Mouse (Mus musculus) forelimb bud, embryonic 11.5 days (tissue): ENCODE results near the gene Lzts2.

Experiments used
- DNase-seq: peaks from one replicate; pipeline ENCODE4 v3.0.0-alpha.2; 2012; ENCODE audit warnings: low read depth, low spot score

The Lzts2 gene

DNA sequence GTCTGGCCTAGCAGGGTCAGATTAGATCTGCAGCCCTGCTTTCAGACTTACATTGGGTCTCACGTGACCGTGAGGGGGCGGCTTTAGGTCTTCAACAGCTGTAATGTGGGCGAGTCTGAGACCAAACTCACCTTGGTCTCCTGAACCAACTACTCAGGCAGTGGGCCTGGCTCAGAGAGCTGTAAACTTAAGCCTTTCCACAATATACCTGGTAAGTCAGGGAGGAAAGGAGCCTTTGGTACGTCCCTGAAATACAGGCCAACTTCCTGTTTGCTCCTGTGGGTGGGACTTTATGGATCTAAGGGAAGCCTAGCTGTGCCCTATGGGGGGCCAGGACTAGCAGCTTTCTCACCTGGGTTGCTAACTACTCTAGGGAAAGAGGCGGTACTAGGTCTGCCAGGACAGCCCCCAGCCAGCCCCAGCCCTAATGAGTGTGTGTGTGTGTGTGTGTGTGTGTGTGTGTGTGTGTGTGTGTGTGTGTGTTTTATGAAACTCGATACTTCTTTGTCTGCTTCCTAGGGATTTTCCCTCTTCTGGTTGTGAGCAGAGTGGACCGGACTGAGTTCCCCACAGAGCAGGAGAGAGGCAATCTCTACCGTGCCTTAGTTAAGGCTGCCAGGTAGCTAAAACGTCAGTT is at the start of gene Lzts2:
Gene Lzts2, plus strand, starts transcription at position 80 of the 637 bp plus-strand sequence.
- peak; percentile 31 for DNase-seq

DNA sequence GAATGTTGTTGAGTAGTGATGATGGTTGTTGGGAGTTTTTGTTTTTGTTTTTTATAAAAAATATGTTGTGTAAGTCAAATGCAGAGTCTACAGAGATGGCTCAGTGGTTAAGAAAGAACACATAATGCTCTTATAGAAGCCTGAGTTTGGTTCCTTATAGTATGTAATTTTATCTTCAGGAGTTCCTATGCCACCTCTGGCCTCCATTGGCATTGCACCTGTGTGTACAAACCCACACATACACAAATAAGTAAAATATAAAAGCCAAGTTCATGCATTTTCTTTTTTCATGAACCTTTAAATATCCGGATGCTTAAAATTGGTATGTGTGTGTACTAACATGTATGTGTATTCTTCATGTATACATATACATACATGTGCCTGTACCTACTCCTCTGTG is 48.2 kb upstream of the Lzts2 start:
- DNase-seq, result no peak

DNA sequence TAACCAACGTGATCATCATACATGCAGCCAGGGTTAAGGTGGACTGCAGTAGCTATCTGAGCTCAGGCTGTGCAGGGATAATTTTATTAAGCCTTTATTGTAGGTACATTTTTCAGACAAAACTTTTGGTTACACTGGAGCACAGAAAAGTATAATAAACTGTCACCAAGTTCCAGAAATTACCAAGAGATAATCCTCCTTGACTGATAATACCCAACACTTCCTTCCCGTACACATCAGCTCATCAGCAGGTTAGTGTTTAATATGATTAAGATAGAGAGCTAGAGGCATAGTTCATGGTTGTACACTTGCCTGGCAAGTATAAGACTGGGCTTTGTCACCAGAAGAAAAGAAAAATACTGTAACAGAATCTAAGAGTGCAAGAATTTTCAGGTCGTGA is 45.9 kb upstream of the Lzts2 start:
- DNase-seq, result no peak

DNA sequence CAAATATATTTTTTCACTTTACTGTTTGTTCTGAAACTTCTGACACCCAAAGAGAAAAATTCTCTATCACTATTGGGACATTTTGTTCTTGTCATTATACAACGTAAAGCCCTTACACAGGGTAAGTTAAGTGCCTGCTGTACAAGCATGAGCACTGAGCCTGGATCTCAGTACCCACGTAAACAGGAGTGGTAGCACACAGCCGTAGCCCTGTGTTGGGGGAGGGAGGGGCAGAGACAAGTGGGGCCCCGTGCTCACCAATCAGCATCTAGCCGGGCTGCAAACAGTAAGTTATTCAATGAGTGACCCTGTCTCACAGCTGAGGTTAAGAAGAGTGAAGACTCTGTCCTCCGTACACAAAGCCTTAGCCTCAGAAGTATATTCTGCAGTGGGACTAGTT is 37.6 kb upstream of the Lzts2 start:
- DNase-seq, result no peak

DNA sequence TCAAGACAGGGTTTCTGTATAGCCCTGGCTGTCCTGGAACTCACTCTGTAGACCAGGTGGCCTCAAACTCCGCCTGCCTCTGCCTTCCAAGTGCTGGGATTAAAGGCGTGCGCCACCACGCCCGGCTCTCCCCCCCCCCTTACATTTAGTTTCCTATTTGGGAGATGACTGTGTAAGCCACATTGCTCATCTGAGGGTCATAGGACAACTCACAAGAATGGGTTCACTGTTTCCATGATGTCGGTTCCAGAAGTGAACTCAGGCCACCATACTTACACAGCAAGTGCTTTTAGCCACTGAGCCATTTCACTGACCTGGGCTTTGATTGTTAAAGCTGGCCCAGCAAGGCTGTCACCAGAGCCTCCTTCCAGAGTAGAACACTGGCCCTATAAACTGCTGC is 37.1 kb upstream of the Lzts2 start:
- no peak for DNase-seq

DNA sequence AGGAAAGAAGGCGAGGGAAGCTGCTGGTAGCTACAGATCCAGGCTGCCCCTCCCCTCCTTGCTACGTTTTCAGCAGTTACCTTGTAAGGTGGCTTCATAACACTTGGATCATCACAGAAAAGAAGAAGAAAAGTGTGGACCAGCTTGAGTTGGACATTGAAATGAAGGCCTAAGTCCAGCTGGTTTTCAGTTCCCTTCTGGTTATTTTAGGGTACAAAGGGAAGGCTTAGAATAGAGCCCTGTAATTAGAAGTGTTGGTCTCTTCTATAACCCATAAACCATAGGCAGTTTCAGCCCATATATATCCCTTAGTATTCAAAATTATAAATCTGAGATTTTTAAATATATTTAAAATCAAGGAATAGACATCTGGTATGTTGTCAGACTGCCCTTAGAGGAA is 33.4 kb upstream of the Lzts2 start:
- DNase-seq, result no peak

DNA sequence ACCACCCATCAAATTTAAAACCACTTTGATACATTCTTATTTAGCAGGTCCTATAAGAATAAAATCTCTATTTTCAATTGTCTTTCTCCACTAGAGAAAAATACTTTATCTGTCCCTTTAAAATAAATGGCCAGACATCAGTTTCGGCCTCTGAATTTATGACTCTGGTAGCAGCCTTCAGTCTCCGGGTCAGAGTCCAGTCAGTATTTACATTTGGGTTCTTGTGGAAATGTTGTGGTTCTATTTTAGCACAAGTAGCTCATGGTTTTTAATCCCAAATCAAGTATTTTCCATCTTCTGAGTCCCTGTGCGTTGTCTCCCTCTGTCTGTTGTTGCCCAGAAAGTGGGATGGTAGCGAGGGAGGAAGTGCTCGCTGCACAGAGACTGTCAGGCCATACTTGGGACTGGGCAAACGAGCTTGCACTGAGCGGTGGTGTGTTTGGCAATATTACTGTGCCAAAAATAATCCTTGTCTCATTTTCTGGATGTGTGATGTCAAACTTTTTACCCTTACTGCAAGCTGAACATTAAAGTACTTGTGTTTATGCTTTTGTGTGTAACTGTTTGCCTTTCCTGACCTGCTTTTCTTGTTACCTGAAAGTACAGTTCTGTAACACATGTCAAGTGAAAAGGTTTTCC is 31.6 kb upstream of the Lzts2 start:
- no peak for DNase-seq

DNA sequence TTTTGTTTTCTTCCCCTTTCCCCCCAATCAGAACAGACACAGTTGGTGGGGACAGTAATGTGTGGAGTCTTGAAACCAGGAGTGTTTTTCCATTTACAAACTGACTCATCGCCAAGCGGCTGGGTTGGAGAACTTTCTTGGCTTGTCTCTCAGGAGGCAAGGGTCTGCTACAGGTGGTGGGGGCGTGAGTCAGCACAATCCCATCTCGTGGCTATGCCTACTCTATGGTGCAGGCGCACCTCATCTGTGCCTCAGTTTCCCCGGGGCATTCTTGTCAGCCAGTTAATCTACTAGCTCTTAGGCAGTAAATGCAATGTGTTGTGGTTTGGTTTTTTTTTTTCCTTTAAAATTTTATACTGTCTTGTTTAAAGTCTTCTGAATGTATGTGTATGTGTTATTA is 30.8 kb upstream of the Lzts2 start:
- no peak for DNase-seq

DNA sequence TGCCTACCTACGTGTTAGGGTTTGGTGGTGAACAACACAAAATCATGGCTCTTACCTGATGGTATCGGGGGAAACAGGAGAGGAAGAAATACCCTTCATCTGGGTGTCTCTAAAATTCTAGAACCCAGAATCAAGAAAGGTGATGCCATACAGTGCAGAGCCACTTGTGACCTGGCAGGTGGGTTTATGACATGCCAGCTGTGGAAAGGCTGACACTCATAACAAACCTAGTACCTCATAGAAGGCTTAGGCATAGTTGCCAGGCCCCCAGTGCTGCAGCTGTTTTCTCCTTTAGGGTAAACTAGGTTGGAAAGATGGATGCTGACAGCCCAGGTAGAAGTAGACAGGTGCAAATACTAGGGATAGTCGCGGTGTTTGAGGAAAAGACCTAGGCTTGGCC is 29.8 kb upstream of the Lzts2 start:
- no peak for DNase-seq

DNA sequence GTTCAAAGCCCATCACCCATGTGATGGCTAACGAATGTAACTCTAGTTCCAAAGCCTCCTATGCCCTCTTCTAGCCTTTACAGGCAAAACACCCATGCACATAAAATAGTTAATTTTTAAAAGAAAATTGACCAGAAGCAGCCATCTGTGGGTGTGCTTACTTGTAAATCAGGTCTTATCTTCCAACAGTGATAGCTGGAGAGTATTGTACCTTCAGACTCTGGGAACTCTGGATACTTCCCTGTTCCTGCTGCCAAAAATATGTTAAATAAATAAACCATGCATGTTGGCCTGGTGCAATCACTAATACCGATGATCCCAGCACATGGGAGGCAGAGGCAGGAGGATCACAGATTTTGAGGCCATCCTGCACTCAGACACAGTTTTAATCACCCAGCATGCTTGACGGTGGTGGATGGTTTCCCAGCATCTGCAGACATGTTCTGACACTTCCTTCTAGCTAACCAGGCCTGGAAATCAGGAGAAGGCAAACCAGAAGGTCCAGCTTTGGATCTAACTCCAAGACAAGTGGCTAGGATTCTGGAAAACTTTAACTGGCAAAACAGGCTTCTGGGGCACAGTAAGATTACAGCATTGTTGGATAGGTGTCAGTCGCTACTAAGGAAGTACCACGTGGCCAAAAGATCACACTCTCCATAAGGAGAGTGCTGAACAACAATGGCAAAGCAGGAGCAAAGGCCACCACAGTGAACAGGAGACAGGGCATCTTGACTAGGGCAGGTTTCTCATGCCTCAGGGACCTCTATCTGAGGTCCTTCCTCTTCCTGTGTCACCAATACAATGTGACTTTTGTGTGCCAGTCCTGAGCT is 28.8 kb upstream of the Lzts2 start:
- no peak for DNase-seq

DNA sequence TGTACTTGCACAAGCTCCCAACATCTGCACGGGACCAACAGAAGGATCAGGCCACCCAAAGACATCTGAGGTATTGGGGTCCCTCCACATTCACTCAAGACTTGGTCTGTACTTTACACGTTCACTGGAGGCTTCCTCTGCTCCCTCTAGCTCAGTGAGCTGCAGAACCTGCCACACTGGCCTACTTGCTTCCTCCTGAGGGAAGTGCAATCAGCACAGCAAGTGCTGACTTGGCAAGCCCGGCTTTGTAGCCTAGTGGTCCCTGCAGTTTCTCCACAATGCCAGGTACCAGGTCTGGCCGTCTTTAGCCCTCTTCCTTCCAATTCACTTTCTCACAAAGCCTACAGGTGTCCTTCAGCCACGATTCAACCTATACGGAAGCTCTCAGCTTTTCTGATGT is 27.2 kb upstream of the Lzts2 start:
- no peak for DNase-seq

DNA sequence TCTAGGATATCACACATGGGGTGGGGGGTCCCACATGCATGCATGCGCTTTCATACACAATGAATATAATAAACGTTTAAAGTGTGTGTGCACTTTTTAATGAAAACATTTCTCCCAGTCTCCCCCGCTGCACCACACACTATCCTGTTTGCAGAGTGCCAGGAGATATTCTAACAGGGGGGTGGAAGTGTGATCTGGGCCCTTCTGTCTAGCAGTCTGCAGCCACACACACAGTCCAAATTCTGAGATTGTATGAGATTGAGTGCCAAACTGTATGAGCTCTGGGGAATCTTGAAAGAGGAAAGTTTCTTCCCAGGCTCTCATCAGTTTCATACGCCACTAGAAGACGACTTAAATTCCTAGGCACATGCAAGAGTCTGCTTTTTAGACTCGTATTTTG is 26.4 kb upstream of the Lzts2 start:
- no peak for DNase-seq

DNA sequence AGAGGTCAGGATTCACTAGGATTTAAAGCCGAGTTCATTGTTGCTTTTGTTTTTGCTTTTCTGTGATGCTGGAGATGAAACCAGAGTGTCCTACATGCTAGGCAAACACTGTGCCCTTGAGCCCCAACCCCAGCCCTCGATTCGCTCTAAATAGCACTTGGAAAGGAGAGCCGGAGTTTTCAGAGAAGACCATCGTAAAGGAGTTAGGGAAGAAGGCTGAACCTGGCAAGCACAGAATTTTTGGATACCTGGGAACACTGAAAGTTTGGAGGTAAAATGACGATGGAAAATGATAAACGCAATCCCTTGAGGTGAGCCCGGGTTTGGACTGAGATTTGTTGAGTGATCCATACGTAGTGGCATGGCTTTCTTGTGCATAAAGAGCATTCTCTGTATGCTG is 25.9 kb upstream of the Lzts2 start:
- no peak for DNase-seq

DNA sequence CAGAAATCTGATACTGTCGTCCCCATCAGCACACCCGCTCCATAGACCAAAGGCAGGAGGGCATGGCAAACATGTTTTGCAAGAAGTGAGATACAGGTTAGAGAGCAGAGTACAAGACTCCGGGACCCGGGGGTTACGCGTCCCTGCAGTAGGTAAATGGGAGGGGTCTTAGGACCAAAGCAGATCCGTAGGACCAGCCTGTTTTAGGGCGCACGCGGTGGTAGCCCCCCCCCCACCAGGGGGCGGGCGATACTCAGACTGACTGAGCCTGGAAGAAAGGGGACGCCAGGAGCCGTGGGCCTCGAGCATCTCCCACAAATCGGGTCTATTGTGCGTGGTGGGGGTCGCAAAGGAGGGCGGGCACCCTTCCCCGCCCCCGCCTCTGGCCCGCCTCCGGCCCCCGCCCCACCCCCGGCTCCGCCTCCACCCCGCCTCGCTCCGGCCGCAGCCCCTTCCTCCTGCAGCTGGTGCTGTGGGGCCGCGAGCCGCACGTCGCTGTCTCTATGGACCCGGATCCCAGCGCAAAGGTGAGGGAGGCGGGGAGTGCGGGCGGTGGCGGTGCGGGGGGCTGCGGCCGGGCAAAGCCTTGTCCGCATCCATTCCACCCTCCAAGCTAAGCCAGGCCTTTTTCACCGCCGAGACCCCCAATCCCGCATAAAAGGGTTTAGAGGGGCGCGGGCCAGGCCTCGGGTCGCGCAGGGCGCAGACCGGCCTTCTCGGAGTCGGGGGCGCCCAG is 25.2 kb upstream of the Lzts2 start, which contains the start of gene Sema4g:
Gene Sema4g, plus strand, starts transcription at position 271 of the 736 bp plus-strand sequence.
- peak; percentile 55 for DNase-seq

DNA sequence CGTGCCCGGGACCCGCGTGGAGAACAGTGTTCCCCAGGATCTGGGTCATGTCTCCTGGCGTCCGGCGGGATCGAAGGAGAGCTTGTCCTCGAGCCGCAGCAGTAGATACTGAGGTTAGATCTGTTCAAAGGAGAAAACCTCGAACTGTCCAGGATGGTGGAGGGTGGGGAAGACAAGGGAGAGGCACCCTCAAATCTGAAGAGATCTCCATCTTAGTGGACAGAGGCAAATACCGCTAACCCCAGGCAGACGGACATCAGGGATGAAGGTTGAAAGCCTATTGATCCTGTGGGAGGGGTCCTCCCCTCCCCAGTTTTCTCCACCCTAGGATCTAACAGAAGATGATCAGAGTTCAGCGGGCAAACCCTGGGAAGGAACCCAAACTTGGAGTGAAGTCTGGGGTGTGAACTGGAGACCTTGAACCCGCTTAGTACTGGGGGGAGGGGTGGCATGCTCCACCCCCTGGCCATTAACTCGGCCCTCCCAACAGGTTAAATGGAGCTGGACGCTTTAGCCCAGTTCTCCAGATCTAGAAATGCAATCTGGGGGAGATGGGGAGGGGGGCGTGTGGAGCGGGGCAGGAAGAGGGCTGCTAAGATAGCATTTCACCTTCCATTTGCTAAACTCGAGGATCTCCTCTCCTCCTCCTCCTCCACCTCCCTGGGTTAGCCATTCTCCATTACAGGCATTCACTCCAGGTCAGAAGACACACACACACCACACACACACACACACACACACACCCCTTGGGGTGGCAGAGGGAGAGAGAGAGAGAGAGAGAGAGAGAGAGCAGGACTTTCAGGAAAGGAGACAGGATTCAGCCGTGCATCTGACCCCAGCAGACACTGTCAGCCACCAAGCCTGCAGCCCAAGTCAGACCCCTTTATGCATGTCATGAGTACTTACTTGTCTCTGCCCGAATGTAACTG is 24.4 kb upstream of the Lzts2 start:
- DNase-seq, result no peak

DNA sequence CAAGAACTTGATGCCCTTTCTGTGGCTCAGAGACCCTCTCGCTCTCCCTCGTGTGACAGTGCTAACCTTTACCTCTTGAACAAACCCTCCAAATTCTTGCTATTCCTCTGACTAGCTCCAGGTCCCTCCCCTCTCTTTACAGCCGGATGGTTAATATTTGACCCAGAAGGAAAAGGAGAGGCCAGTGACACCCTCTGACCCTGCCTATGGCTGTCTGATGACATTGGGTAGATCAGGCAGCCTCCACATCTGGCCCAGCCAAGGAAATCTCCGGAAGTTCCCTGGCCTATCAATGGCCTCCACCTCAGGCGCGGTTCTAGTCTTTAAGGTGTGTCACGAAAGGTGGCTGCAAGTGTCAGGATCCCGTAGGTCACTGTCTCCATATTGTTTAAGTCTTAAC is 23.2 kb upstream of the Lzts2 start:
- no peak for DNase-seq

DNA sequence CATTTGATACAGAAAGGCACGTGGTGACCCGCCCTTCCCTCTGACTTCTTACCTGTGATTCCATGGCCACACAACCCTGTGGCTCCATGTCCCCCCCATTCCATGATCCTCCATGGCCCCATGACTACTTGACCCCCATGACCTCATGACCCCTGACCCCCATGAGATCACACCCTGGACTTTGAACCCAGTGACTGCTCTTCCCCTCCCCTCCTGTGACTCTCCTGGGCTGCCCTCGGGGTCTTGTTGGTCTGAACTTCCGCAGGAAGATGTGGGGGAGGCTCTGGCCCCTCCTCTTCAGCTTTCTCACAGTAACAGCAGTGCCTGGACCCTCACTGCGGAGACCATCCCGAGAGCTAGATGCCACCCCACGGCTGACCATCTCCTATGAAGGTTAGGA is 22.0 kb upstream of the Lzts2 start:
- no peak for DNase-seq

DNA sequence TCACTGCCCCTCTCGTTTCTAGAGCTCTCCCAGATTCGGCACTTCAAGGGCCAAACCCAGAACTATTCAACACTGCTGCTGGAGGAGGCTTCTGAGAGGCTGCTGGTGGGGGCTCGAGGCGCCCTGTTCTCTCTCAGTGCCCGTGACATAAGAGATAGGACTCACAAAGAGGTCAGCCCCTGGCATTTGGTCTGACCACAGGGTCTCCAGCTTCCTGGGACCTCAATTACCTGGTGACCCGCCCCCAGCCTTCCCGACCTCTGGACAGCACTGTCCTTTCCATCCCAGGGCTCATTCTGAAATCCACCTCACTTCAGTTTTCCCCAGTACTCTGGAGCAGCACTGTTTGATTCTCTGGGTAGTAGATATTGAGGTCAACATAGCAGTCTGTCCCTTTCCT is 21.5 kb upstream of the Lzts2 start:
- DNase-seq, result no peak

DNA sequence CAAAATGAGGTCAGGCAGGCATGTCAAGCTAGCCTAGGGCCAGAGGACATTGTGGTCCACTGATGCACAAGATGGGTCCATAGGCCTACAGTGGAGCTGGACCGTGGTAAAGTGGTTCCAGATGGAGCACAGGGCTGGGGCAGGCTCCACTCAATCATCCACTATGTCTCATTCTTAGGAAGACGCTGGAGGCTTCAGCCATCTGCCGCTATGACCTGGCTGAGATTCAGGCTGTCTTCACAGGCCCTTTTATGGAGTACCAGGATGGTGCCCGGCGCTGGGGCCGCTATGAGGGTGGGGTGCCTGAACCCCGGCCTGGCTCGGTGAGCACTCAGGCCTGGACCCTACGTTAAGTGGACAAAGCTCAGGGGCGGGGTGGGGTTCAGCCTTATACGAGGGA is 16.4 kb upstream of the Lzts2 start:
- no peak for DNase-seq

DNA sequence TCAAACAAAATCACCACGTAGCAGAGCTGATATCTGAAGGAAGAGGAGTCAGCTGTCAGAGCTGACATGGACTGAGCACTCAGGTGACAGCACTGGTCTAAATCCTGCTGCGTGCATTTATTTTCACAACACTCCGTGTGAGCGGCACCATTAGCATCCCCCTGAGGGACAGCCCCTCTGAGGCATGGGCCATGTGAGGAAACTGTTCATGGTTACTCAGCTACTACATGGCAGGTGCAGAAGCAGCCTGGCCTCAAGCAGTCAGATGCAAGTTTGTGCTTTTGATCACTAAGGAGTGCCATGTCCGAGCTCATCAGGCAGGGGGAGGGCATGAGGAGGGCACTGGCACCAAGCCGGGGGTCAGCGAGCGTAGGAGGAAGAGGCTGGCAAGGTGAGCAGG is 14.6 kb upstream of the Lzts2 start:
- DNase-seq, result no peak

DNA sequence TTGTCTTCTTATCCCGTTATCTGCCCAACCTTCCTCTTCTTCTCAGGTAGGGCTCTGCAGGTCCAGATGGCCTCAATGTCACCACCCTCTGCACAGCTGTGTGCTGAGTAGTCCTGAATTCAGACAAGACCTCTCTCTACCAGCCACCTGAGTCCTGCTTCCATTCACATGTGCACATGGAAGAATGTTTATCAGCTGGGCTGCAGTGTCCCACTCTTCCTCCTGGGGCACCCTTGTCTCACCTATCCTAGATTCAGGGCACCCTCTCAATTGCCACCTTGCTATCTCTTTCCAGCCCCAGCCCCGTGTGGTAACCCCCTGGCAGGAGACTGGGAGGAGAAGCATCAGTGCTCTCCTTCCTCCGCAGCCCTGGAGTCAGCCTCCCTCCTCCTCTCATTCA is 11.9 kb upstream of the Lzts2 start:
- DNase-seq, result no peak
